Mouse (Mus musculus) stomach, embryonic 16.5 days (tissue): ENCODE measurements around the gene Acot8. TPM values are rescaled to one million over a fixed set of nuclear protein-coding genes. Genes with fewer than 3 reads are reported as not detected.

Experiments
- ATAC-seq: fragments of 200-750 bp; cut with Nextera tagmentation; 2 replicates; pipeline ENCODE4 v1.8.0; 2017; ENCODE audit warnings: moderate number of reproducible peaks, moderate TSS enrichment; ENCODE audit not compliant: insufficient read depth, low FRiP score
- H3K27ac ChIP-seq: fragments of 300-500 bp; sonication (generic); 2 replicates; pipeline ENCODE4 v1.5.1; 2014; ENCODE audit warnings: low read length
- H3K27me3 ChIP-seq: fragments of 300-500 bp; sonication (generic); 2 replicates; pipeline ENCODE4 v1.6.1; 2014; ENCODE audit warnings: low read length, control low read depth, mixed read lengths; ENCODE audit not compliant: control insufficient read depth, insufficient read depth
- H3K36me3 ChIP-seq: fragments of 300-500 bp; sonication (generic); 2 replicates; pipeline ENCODE4 v1.6.1; 2014; ENCODE audit warnings: low read length; ENCODE audit not compliant: control insufficient read depth, insufficient read depth
- H3K4me1 ChIP-seq: fragments of 300-500 bp; sonication (generic); 2 replicates; pipeline ENCODE4 v1.6.1; 2014; ENCODE audit warnings: low read length, control low read depth, mixed read lengths; ENCODE audit not compliant: control insufficient read depth, insufficient read depth
- H3K4me2 ChIP-seq: fragments of 300-500 bp; sonication (generic); 2 replicates; pipeline ENCODE4 v1.6.1; 2014; ENCODE audit warnings: low read depth, low read length, mixed read lengths
- H3K4me3 ChIP-seq: fragments of 300-500 bp; sonication (generic); replicated peaks from 2 replicates; pipeline ENCODE4 v1.5.1; 2014; ENCODE audit warnings: mild to moderate bottlenecking, low read length
- H3K9ac ChIP-seq: fragments of 300-500 bp; sonication (generic); 2 replicates; pipeline ENCODE4 v1.6.1; 2014; ENCODE audit warnings: low read length
- H3K9me3 ChIP-seq: fragments of 300-500 bp; sonication (generic); replicated peaks from 2 replicates; pipeline ENCODE4 v1.6.1; 2016; ENCODE audit warnings: low read length, control low read depth; ENCODE audit not compliant: control insufficient read depth
- WGBS: fragments of 180-500 bp; shearing (Covaris S2); extraction: QIAGEN DNeasy Blood & Tissue Kit; methylation state at CpG from one replicate; pipeline ENCODE4 v1.1.7; 2014; 5-methylcytosine and 5-hydroxymethylcytosine counted together
- polyA plus RNA-seq: library from polyadenylated mRNA; unstranded; fragments of >200 nt; fragmentation: Nextera tagmentation; extraction: Ambion mirVana; gene quantifications from 2 replicates; pipeline ENCODE4 v1.2.1, GENCODE M21; 2015

The Acot8 gene
- polyA plus RNA-seq, 1 experiment from 2014 or later = 23.8 TPM

GRCm38 (mm10) chr2:164758692-164759091 is 46.0 kb downstream of the Acot8 start:
- no peak overlapping the region for H3K9ac ChIP-seq
- 74% methylated on average over 1 of the region's 1 CpGs for WGBS
- no peak overlapping the region for H3K4me2 ChIP-seq
- no peak overlapping the region for H3K27ac ChIP-seq
- no peak overlapping the region for H3K4me3 ChIP-seq
- ATAC-seq = no peak
- H3K36me3 ChIP-seq = peaks cover 54% of the 10 kb centered on the region
- H3K27me3 ChIP-seq = no peaks in the 10 kb centered on the region
- no peaks in the 10 kb centered on the region for H3K4me1 ChIP-seq
- no peaks in the 10 kb centered on the region for H3K9me3 ChIP-seq

- no peak for ATAC-seq
- H3K9ac ChIP-seq = no peak overlapping the region
- no peak overlapping the region for H3K27ac ChIP-seq
- no peak overlapping the region for H3K4me2 ChIP-seq
- H3K9me3 ChIP-seq = no peaks in the 10 kb centered on the region
- H3K4me3 ChIP-seq = no peak overlapping the region
- H3K36me3 ChIP-seq = peaks cover 54% of the 10 kb centered on the region
- 86% methylated on average over 11 of the region's 11 CpGs for WGBS
- H3K4me1 ChIP-seq = no peaks in the 10 kb centered on the region
- H3K27me3 ChIP-seq = no peaks in the 10 kb centered on the region
These were observed 46.8 kb downstream of the Acot8 start for GRCm38 (mm10) chr2:164757841-164758240.

- H3K27ac ChIP-seq = no peak overlapping the region
- WGBS = 71% methylated on average over 2 of the region's 2 CpGs
- no peaks in the 10 kb centered on the region for H3K4me1 ChIP-seq
- no peak overlapping the region for H3K4me2 ChIP-seq
- H3K27me3 ChIP-seq = no peaks in the 10 kb centered on the region
- peaks cover 54% of the 10 kb centered on the region for H3K36me3 ChIP-seq
- H3K4me3 ChIP-seq = no peak overlapping the region
- no peak overlapping the region for H3K9ac ChIP-seq
- no peaks in the 10 kb centered on the region for H3K9me3 ChIP-seq
- ATAC-seq = no peak
These were observed 49.9 kb downstream of the Acot8 start for GRCm38 (mm10) chr2:164754800-164755199.

GRCm38 (mm10) chr2:164754105-164754504 is 50.6 kb downstream of the Acot8 start:
- Histone ChIP-seq H3K4me3 (no peak overlapping the region), H3K9ac (no peak overlapping the region), H3K9me3 (no peaks in the 10 kb centered on the region), H3K36me3 (peaks cover 49% of the 10 kb centered on the region), H3K4me1 (no peaks in the 10 kb centered on the region), H3K27ac (no peak overlapping the region), H3K27me3 (no peaks in the 10 kb centered on the region), H3K4me2 (no peak overlapping the region)
- ATAC-seq = no peak
- WGBS = 75% methylated on average over 11 of the region's 11 CpGs

DNA sequence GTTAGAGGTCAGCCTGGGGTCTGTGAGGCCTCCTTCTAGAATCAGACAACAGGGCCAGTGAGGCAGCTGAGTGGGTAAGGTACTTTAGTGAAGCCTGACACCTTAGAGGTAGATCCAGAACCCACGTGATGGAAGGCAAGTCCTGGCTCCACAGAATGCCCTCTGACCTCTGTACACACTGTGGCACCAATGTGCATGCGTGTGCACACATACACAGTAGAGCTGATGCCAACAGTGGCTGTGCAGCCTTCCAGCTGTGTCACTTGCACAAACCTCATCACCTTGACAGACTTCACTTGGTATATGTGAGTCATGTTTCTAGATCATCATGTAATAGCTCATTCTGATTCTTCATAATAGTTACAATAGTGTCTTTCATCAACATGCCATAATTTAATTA is 52.2 kb downstream of the Acot8 start:
- Histone ChIP-seq H3K36me3 (peaks cover 41% of the 10 kb centered on the region), H3K4me1 (peaks cover 2% of the 10 kb centered on the region; the same call in 1 of the 2 replicates), H3K9ac (no peak overlapping the region), H3K4me2 (no peak overlapping the region), H3K4me3 (no peak overlapping the region), H3K27ac (no peak overlapping the region), H3K9me3 (no peaks in the 10 kb centered on the region), H3K27me3 (no peaks in the 10 kb centered on the region)
- ATAC-seq = peak; percentile 21; the same call in 1 of the 2 replicates
- WGBS = 79% methylated on average over 2 of the region's 2 CpGs

GRCm38 (mm10) chr2:164748991-164749390 is 55.7 kb downstream of the Acot8 start:
- H3K4me2 ChIP-seq = no peak overlapping the region
- peaks cover 17% of the 10 kb centered on the region; the same call in 1 of the 2 replicates for H3K36me3 ChIP-seq
- no peak overlapping the region for H3K4me3 ChIP-seq
- H3K9ac ChIP-seq = no peak overlapping the region
- H3K27me3 ChIP-seq = no peaks in the 10 kb centered on the region
- H3K9me3 ChIP-seq = no peaks in the 10 kb centered on the region
- ATAC-seq = no peak
- no peak overlapping the region for H3K27ac ChIP-seq
- WGBS = 86% methylated on average over 6 of the region's 6 CpGs
- peaks cover 17% of the 10 kb centered on the region for H3K4me1 ChIP-seq

GRCm38 (mm10) chr2:164748191-164748590 is 56.5 kb downstream of the Acot8 start:
- H3K4me2 ChIP-seq = no peak overlapping the region
- peaks cover 14% of the 10 kb centered on the region; the same call in 1 of the 2 replicates for H3K36me3 ChIP-seq

GRCm38 (mm10) chr2:164746693-164747092 is 58.0 kb downstream of the Acot8 start:
- no peak for ATAC-seq
- H3K27me3 ChIP-seq = no peaks in the 10 kb centered on the region
- 0 out of 2 replicates have a peak, but pooled peaks cover 8% of the 10 kb centered on the region for H3K36me3 ChIP-seq
- peak overlapping the region; percentile 86 for H3K4me2 ChIP-seq
- WGBS = 42% methylated on average over 8 of the region's 8 CpGs
- peak overlapping the region; percentile 75 for H3K4me3 ChIP-seq
- H3K9ac ChIP-seq = peak overlapping the region; percentile 98
- peak overlapping the region; percentile 48 for H3K27ac ChIP-seq
- peaks cover 17% of the 10 kb centered on the region for H3K4me1 ChIP-seq
- no peaks in the 10 kb centered on the region for H3K9me3 ChIP-seq

More at GRCm38 (mm10) chr2:164748191-164748590, 56.5 kb downstream of the Acot8 start:
- H3K4me3 ChIP-seq = no peak overlapping the region
- no peaks in the 10 kb centered on the region for H3K27me3 ChIP-seq
- no peak overlapping the region for H3K9ac ChIP-seq
- WGBS = 82% methylated on average over 4 of the region's 4 CpGs
- peaks cover 17% of the 10 kb centered on the region for H3K4me1 ChIP-seq
- H3K27ac ChIP-seq = no peak overlapping the region
- ATAC-seq = no peak
- H3K9me3 ChIP-seq = no peaks in the 10 kb centered on the region

DNA sequence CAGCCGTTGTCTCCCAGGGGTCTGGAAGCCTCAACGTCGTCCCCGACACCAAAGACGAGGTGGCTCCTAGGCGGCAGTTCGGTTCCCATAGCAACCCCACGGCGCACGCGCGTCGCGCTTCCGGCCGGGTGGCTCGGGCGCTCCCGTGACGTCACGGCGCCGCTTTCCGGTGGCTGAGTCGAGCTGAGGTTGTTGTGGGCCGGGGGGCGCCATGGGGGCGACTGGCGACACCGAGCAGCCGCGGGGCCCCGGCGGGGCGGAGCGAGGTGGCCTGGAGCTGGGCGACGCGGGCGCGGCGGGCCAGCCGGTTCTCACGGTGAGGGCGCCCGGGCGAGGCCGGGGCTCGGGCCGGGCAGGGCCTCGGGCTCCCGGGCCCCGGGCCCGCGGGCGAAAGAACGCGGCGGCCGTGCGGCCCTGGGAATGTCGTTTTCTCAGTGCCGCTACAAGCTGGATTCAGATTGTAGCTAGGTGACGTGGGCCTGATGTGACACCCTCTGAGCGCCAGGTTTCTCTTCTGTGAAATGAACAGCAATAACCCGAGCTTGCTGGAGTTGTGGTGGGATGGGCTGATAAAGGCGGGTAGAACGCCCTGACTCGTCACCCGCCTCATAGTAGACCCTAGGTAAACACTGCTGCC is 58.7 kb downstream of the Acot8 start, which contains the start of the genes Wfdc3 and Dnttip1:
Gene Wfdc3 (minus strand): TSS at position 89 of the 637 bp plus-strand sequence.
Gene Dnttip1 (plus strand): TSS at position 141 of the 637 bp plus-strand sequence.
- H3K27me3 ChIP-seq = no peaks in the 10 kb centered on the region
- ATAC-seq = peak; percentile 92
- H3K9me3 ChIP-seq = no peaks in the 10 kb centered on the region
- H3K4me2 ChIP-seq = peak within 1 kb of the TSS; percentile 86
- peak within 1 kb of the TSS; percentile 48 for H3K27ac ChIP-seq
- WGBS = under 1% methylated on average over 70 of the region's 70 CpGs
- 0 out of 2 replicates have a peak, but pooled peaks cover 8% of the 10 kb centered on the region for H3K36me3 ChIP-seq
- H3K4me1 ChIP-seq = peaks cover 17% of the 10 kb centered on the region
- H3K4me3 ChIP-seq = peak within 1 kb of the TSS; percentile 75
- H3K9ac ChIP-seq = peak within 1 kb of the TSS; percentile 98
